Mouse (Mus musculus): ENCODE data around the gene Rptor. TPM values are rescaled to one million over a fixed set of nuclear protein-coding genes. Genes with fewer than 3 reads are reported as not detected.

The Rptor gene
- polyA plus RNA-seq, 1 experiment from 2014 or later: 18.3 TPM

DNA sequence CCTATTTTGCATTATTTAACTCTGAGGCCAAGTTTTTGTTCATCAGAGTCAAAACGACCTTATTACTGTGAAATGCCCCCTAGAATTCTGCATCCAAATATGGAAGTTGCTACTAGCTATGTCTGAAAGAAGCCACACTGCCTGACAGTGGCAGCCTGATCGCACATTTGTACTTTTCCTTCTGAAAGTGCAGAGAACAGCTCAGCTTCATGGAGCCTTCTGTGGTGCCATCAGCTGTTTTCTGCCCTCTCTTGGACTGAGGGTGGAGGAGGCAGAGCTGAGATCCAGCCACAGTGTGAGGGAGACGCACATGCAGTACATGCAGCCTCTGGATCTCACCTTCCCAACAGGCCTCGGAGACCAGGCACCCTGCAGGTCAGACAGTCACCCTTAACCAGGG is 265.9 kb downstream of the Rptor start:
- H3K4me3 ChIP-seq: no peak overlapping the region
- H3K4me1 ChIP-seq: peaks cover under 1% of the 10 kb centered on the region; the same call in 1 of the 2 replicates
- H3K9me3 ChIP-seq (replicated peaks): no peaks in the 10 kb centered on the region
- H3K9ac ChIP-seq: no peak overlapping the region
- 84% methylated on average over 4 of the region's 4 CpGs for WGBS
- H3K4me2 ChIP-seq (replicated peaks): no peak overlapping the region
- no peak for ATAC-seq (ENCODE audit: low FRiP score)
- peaks cover 51% of the 10 kb centered on the region for H3K36me3 ChIP-seq
- no peak overlapping the region for H3K27ac ChIP-seq
- H3K27me3 ChIP-seq: no peaks in the 10 kb centered on the region

DNA sequence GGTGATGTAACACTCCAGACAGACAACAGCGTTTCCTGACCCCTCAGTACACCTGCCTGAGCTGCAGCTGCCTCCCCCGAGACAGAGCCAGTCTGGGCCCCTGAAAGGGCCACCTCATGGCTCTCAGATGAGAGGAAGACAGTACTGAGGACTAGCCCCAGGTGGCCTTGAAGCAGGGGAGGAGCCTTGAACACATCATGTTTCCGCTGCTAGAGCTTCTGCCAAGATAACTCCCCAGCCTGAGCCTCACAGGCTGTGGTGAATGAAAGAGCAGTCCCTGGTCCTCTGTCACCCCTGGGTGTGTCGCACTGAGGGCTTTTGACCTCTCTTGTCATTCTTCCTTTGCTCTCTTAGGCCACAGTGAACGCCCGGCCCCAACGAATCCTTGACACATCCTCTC is 268.4 kb downstream of the Rptor start:
- no peaks in the 10 kb centered on the region for H3K9me3 ChIP-seq (replicated peaks)
- WGBS: 80% methylated on average over 7 of the region's 7 CpGs
- ATAC-seq (ENCODE audit: low FRiP score): no peak
- peaks cover 68% of the 10 kb centered on the region for H3K36me3 ChIP-seq
- H3K9ac ChIP-seq: no peak overlapping the region
- H3K27ac ChIP-seq: no peak overlapping the region
- H3K4me1 ChIP-seq: no peaks in the 10 kb centered on the region
- H3K4me3 ChIP-seq: no peak overlapping the region
- no peak overlapping the region for H3K4me2 ChIP-seq (replicated peaks)
- no peaks in the 10 kb centered on the region for H3K27me3 ChIP-seq

DNA sequence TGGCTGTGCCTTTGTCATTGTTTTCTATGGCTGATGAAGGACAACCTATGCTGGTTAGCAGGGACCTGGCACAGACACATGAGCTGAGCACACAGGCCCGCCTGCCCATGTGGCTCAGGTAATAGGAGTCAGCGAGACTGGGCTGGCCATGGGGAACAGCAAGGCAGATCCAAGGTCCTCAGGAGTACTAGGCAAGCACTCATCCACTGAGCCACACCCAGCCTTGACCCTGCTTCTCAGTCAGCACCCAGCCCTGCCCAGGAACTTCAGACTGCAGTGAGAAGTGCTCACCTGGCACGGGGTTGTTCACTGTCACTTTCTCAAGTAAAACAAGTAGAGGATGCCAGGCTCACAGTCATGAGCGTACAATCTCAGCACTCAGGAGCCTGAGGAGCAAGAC is 270.9 kb downstream of the Rptor start:
- WGBS: 98% methylated on average over 4 of the region's 4 CpGs
- H3K4me3 ChIP-seq: no peak overlapping the region
- ATAC-seq (ENCODE audit: low FRiP score): no peak
- no peak overlapping the region for H3K9ac ChIP-seq
- H3K4me2 ChIP-seq (replicated peaks): no peak overlapping the region
- no peaks in the 10 kb centered on the region for H3K9me3 ChIP-seq (replicated peaks)
- H3K36me3 ChIP-seq: peaks cover 71% of the 10 kb centered on the region
- no peak overlapping the region for H3K27ac ChIP-seq
- no peaks in the 10 kb centered on the region for H3K27me3 ChIP-seq
- no peaks in the 10 kb centered on the region for H3K4me1 ChIP-seq

DNA sequence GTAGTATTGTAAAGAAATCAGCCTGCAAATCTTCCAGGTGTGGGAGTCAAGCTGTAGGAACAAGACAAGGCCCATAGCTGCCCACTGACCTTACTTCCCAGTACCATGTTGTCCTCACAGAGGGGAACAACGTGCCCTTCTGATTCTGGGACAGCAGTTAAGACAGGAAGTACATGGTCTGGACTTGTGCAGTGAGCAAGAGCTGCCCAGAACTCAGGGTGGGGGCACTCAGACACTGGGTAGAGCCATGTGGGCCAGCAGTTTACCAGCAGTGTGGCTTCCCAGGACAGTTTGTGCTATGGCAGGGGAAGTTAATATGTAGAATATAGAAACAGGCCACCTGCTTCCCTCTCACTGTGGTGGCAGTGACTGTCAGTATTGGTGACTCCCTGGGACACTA is 272.1 kb downstream of the Rptor start:
- ATAC-seq (ENCODE audit: low FRiP score): no peak
- H3K36me3 ChIP-seq: peaks cover 64% of the 10 kb centered on the region
- H3K4me3 ChIP-seq: no peak overlapping the region
- WGBS: 80% methylated on average over 1 of the region's 1 CpGs
- H3K27me3 ChIP-seq: no peaks in the 10 kb centered on the region
- no peak overlapping the region for H3K27ac ChIP-seq
- no peak overlapping the region for H3K4me2 ChIP-seq (replicated peaks)
- H3K9ac ChIP-seq: no peak overlapping the region
- H3K9me3 ChIP-seq (replicated peaks): no peaks in the 10 kb centered on the region
- H3K4me1 ChIP-seq: no peaks in the 10 kb centered on the region

DNA sequence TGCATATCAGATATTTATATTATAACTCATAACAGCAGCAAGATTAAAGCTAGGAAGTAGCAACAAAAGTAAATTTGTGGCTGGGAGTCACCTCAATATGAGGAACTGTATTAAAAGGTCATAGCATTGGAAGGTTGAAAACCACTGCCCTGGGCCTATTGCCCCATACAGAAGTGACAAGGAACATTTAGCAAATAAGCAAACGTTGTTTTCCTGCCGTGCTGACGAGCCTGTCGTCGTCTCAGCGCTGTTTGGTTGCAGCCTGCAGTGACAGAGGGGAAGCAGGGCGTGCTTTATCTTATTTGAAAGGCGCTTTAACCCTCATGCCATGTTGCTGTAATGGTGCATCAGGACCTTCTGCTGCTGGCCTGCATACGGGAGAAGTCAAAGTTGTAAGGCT is 273.0 kb downstream of the Rptor start:
- peaks cover 64% of the 10 kb centered on the region for H3K36me3 ChIP-seq
- 88% methylated on average over 9 of the region's 9 CpGs for WGBS

DNA sequence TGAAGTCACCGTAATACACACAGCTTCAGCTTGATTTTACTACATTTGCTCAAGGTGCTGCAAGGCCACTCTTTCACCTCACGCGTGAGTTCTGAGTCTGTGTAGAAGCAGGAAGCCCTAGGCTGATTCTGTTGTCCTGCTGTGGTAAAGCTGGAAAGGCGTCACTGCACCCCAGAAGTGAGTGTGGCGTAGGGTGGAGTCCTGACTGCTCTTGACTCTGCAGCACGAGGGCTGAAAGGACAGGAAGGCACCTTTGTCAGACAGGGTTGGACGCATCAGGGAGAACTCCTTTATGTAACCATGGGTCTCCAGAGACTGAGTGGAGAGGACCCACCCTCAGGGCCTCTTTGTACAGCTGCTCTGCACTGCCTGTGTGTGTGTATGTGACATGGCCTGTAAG is 274.4 kb downstream of the Rptor start:
- ATAC-seq (ENCODE audit: low FRiP score): no peak
- peaks cover 51% of the 10 kb centered on the region for H3K36me3 ChIP-seq
- H3K27me3 ChIP-seq: no peaks in the 10 kb centered on the region
- no peak overlapping the region for H3K9ac ChIP-seq
- H3K27ac ChIP-seq: no peak overlapping the region
- H3K4me1 ChIP-seq: no peaks in the 10 kb centered on the region
- no peaks in the 10 kb centered on the region for H3K9me3 ChIP-seq (replicated peaks)
- H3K4me2 ChIP-seq (replicated peaks): no peak overlapping the region
- no peak overlapping the region for H3K4me3 ChIP-seq
- WGBS: 91% methylated on average over 7 of the region's 7 CpGs

More for the DNA sequence above, 273.0 kb downstream of the Rptor start:
- Histone ChIP-seq H3K9me3 (replicated peaks) (no peaks in the 10 kb centered on the region), H3K27me3 (no peaks in the 10 kb centered on the region), H3K27ac (no peak overlapping the region), H3K4me2 (replicated peaks) (no peak overlapping the region), H3K4me1 (no peaks in the 10 kb centered on the region), H3K4me3 (no peak overlapping the region), H3K9ac (no peak overlapping the region)
- no peak for ATAC-seq (ENCODE audit: low FRiP score)

DNA sequence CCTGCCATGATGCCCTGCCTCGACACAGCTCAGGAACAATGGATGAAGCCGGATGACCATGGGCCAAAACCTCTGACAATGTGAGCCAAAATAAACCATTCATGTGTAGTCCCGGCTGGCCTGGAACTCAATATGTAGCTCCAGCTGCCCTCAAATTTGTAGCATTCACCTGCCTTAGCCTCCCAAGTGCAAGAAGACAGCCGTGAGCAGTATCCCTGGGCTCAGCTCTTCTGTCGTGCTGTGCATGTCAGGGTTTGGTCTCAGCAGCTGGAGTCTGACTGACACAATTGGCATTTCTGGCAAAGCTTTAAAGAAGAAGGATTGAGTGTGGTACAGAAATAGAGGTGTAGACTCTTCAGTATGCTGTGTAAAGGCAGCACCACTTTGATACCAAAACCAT is 276.9 kb downstream of the Rptor start:
- no peaks in the 10 kb centered on the region for H3K9me3 ChIP-seq (replicated peaks)
- H3K27me3 ChIP-seq: no peaks in the 10 kb centered on the region
- H3K27ac ChIP-seq: no peak overlapping the region
- no peak overlapping the region for H3K4me2 ChIP-seq (replicated peaks)
- H3K36me3 ChIP-seq: peaks cover 28% of the 10 kb centered on the region
- no peak for ATAC-seq (ENCODE audit: low FRiP score)
- H3K9ac ChIP-seq: no peak overlapping the region
- WGBS: 95% methylated on average over 5 of the region's 5 CpGs
- no peaks in the 10 kb centered on the region for H3K4me1 ChIP-seq
- H3K4me3 ChIP-seq: no peak overlapping the region

DNA sequence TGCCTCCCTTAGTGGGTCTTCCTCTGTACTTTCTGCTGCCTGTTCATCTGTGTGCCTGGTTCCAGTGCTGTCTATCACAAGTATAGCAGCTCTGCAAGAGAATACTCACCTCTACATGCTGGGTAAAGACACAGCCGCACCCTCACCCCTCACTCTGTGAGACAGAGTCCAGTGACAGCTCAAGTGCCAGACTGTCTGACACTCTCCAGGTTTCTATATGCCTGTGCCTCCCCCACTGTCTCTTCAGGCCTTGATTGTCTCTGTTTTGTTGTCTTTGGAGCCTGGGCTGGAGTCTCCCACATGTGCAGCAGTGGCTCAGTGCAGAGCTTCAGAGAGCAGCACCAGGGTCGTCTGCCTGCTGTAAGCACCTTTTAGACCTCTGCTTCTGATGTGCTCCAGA is 280.9 kb downstream of the Rptor start:
- Histone ChIP-seq H3K36me3 (peaks cover 23% of the 10 kb centered on the region), H3K4me1 (no peaks in the 10 kb centered on the region), H3K4me3 (no peak overlapping the region), H3K9ac (no peak overlapping the region), H3K27me3 (no peaks in the 10 kb centered on the region), H3K9me3 (replicated peaks) (no peaks in the 10 kb centered on the region), H3K4me2 (replicated peaks) (no peak overlapping the region), H3K27ac (no peak overlapping the region)
- no peak for ATAC-seq (ENCODE audit: low FRiP score)
- 80% methylated on average over 2 of the region's 2 CpGs for WGBS

DNA sequence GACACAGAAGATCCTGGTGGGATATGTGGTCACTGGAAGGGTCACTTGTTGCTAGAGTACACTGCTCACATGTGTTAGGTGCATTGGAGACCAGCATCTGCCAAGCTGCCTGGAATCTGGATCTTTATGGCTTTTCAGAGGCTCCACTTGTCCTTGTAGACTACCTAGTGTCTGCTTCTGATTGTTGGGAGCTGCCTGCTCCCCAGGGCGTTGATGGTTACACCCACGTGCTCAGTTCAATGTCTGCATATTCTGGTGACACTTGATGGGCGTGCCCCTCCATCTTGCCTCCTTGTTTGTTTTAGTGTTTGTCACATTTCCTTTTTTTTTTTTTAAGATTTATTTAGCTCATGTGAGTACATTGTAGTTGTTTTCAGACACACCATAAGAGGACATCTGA is 287.3 kb downstream of the Rptor start:
- no peak overlapping the region for H3K27ac ChIP-seq
- no peak overlapping the region for H3K4me2 ChIP-seq (replicated peaks)
- no peak overlapping the region for H3K4me3 ChIP-seq
- H3K4me1 ChIP-seq: no peaks in the 10 kb centered on the region
- peaks cover 55% of the 10 kb centered on the region for H3K36me3 ChIP-seq
- 93% methylated on average over 3 of the region's 3 CpGs for WGBS
- no peak for ATAC-seq (ENCODE audit: low FRiP score)
- H3K9me3 ChIP-seq (replicated peaks): no peaks in the 10 kb centered on the region
- H3K9ac ChIP-seq: no peak overlapping the region
- H3K27me3 ChIP-seq: no peaks in the 10 kb centered on the region

DNA sequence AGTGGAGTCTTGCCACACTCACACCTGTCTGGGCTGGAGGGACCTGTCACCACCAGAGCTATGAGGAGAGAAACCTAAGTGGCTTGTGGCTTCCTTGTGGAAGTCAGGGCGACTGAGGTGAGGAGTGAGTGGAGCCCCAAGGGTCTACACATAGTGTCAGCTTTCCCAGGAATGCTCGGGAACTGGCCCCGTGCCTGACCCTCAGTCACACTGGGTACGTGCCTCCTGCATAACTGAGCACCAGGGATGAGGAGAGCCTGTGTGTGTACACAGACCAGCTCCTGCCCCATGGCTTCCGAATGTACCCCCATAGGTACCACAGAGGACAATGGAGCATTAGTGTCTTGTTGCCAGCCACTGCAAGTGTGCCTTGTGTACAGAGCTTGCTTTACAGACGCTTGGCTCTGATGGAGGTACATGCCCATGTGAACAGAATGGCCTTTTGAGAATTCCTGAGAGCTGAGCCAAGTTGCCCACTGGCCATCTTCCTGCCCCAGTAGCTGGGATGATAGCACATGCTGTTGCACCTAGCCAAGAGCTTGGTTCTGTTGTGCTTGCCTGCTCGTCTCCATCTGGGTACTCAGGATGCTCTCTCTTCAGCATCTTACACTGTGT is 289.0 kb downstream of the Rptor start:
- no peak overlapping the region for H3K4me3 ChIP-seq
- no peak overlapping the region for H3K4me2 ChIP-seq (replicated peaks)
- no peak for ATAC-seq (ENCODE audit: low FRiP score)
- WGBS: 85% methylated on average over 7 of the region's 7 CpGs
- no peak overlapping the region for H3K27ac ChIP-seq
- no peaks in the 10 kb centered on the region for H3K9me3 ChIP-seq (replicated peaks)
- peaks cover 4% of the 10 kb centered on the region; the same call in 1 of the 2 replicates for H3K4me1 ChIP-seq
- no peaks in the 10 kb centered on the region for H3K27me3 ChIP-seq
- peaks cover 54% of the 10 kb centered on the region for H3K36me3 ChIP-seq
- no peak overlapping the region for H3K9ac ChIP-seq

DNA sequence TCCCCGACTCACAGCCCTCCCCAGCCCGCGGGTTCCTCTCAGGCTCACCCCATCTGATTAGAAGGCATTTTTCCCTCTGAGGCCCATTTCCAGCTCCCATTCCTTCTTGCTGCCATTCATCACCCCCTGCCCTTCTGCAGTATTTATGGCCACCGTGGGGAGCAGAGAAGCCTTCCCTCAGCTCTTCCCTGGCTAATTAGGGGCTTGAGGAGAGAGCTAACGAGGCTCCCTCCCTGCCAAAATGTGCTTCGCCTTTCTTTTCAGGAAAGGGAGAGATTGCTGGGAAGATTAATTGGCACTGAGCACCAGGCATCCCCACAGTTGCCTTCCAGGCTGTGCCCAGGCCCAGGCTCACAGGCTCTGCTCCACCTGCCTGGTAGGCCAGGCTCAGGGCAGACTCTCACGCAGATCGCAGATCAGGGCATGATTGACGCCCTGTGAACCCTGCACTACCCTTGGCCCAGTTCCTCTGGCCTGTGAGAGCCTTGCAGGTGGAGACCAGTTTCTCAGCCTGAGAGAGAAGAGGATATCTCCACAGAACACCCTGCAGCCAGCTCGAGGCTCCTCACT is 291.0 kb downstream of the Rptor start:
- Histone ChIP-seq H3K27me3 (no peaks in the 10 kb centered on the region), H3K36me3 (peaks cover 59% of the 10 kb centered on the region), H3K9me3 (replicated peaks) (no peaks in the 10 kb centered on the region), H3K4me1 (peaks cover 17% of the 10 kb centered on the region; the same call in 1 of the 2 replicates), H3K27ac (peak overlapping the region; percentile 70), H3K9ac (no peak overlapping the region), H3K4me2 (replicated peaks) (no peak overlapping the region), H3K4me3 (no peak overlapping the region)
- WGBS: 72% methylated on average over 10 of the region's 10 CpGs
- no peak for ATAC-seq (ENCODE audit: low FRiP score)

DNA sequence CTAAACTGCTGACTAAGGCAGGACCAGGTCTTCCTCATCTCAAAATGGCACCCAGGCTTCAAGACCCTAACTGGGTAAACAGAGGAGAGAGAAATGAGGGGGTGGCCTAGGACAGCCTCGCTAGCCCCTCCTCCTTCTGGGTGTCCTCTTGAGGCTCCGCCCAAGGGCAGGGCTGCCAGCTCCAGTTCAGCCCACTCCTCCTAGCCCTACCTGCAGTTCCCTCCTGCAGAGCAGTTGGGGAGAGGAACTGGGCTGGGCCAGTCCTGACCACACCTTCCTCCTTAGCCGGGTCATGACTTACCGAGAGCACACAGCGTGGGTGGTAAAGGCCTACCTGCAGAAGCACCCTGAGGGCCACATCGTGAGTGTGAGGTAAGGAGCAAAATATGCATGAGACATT is 291.9 kb downstream of the Rptor start:
- Histone ChIP-seq H3K9ac (no peak overlapping the region), H3K27me3 (no peaks in the 10 kb centered on the region), H3K9me3 (replicated peaks) (no peaks in the 10 kb centered on the region), H3K27ac (peak overlapping the region; percentile 70; the same call in 1 of the 2 replicates), H3K4me1 (peaks cover 17% of the 10 kb centered on the region; the same call in 1 of the 2 replicates), H3K36me3 (peaks cover 54% of the 10 kb centered on the region), H3K4me2 (replicated peaks) (no peak overlapping the region), H3K4me3 (no peak overlapping the region)
- no peak for ATAC-seq (ENCODE audit: low FRiP score)
- WGBS: 70% methylated on average over 6 of the region's 6 CpGs

DNA sequence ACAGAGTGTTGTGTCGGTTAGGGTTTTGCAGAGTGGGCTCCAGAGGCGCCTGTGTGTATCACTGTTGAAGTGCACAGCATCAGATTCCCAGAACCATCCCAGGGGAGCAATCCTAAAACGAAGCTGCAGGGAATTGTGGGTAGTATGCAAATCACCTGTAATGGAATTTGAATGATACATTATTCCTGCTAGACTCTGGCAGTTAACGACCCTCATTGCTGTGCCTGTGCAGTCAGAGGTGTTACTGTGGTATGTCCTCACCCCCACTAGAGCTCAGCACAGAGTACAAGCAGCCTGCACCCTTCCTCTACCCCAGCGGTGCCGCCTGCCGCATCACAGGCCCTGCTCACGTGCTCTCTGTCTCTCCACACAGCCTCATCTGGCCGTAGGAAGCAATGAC is 294.3 kb downstream of the Rptor start:
- peaks cover 36% of the 10 kb centered on the region for H3K36me3 ChIP-seq
- peak; percentile 81 for ATAC-seq (ENCODE audit: low FRiP score)
- no peak overlapping the region for H3K9ac ChIP-seq
- peaks cover 17% of the 10 kb centered on the region; the same call in 1 of the 2 replicates for H3K4me1 ChIP-seq
- no peaks in the 10 kb centered on the region for H3K27me3 ChIP-seq
- H3K4me3 ChIP-seq: no peak overlapping the region
- no peaks in the 10 kb centered on the region for H3K9me3 ChIP-seq (replicated peaks)
- H3K27ac ChIP-seq: peak overlapping the region; percentile 77
- H3K4me2 ChIP-seq (replicated peaks): no peak overlapping the region
- WGBS: 72% methylated on average over 9 of the region's 9 CpGs
